Mouse (Mus musculus) bone marrow macrophage, adult 2 months (primary cell): ENCODE measurements around the gene Herc4.

ENCODE experiments used
- CTCF ChIP-seq: IDR thresholded peaks from 2 replicates; pipeline ENCODE4 v1.5.1; 2012; ENCODE audit warnings: low read depth, mild to moderate bottlenecking, low read length, moderate library complexity
- POLR2A ChIP-seq: IDR thresholded peaks from 2 replicates; pipeline ENCODE4 v1.6.1; 2012; ENCODE audit warnings: mild to moderate bottlenecking, low read depth, low read length, borderline replicate concordance

DNA sequence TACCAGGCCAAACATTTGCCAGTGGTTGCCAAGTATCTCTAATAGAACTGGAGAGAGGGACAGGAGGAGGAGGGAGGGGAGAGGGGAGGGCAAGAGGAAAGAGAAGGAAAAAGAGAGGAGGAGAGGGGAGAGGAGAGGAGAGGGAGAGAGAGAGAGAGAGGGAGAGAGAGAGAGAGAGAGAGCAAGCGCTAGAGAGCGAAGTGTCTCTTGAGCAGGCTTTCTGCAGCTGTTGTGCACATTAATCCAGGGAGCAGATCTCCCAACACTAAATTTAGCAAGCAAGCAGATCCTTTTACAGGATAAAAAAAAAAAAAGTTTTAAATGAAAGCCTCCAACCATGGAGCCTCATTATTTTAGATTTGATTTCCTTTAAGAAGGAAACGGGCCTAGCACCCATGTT is 40.6 kb upstream of the Herc4 start:
- TF ChIP-seq CTCF (no peak), POLR2A (no peak)
